Mouse (Mus musculus) liver (tissue): ENCODE measurements at regions not wholly inside any gene's neighbourhood (a gene's known extent, or its start where the extent isn't known, plus 50 kb on each side); places are given as distances from the start of the nearest gene placed in this dataset.

Experiments
- DNase-seq: peaks from one replicate; pipeline ENCODE4 v3.0.0-alpha.2; 2020; ENCODE audit warnings: mixed read lengths

GRCm38 (mm10) chr4:9132356-9132755 is 893.5 kb upstream of the Car8 start:
- no peak for DNase-seq

GRCm38 (mm10) chr4:9131610-9132009 is 892.8 kb upstream of the Car8 start:
- peak; percentile 24 for DNase-seq

- peak; percentile 25 for DNase-seq
Measured at GRCm38 (mm10) chr4:9125236-9125963, 886.6 kb upstream of the Car8 start.

- no peak for DNase-seq
Measured at GRCm38 (mm10) chr4:9124586-9125232, 885.9 kb upstream of the Car8 start.

GRCm38 (mm10) chr4:9124109-9124508 is 885.3 kb upstream of the Car8 start:
- DNase-seq: no peak

GRCm38 (mm10) chr4:9123396-9124031 is 884.7 kb upstream of the Car8 start:
- no peak for DNase-seq

GRCm38 (mm10) chr4:9122639-9123286 is 883.9 kb upstream of the Car8 start:
- no peak for DNase-seq

GRCm38 (mm10) chr4:9116955-9117647 is 878.3 kb upstream of the Car8 start:
- DNase-seq: peak; percentile 45

GRCm38 (mm10) chr4:9115874-9116273 is 877.0 kb upstream of the Car8 start:
- DNase-seq: peak; percentile 41

GRCm38 (mm10) chr4:9113982-9114381 is 875.1 kb upstream of the Car8 start:
- DNase-seq: no peak

- peak; percentile 33 for DNase-seq
Measured at GRCm38 (mm10) chr4:9110355-9110754, 871.5 kb upstream of the Car8 start.

- no peak for DNase-seq
Measured at GRCm38 (mm10) chr4:9107295-9107694, 868.5 kb upstream of the Car8 start.

GRCm38 (mm10) chr4:9106778-9107177 is 867.9 kb upstream of the Car8 start:
- DNase-seq: no peak

GRCm38 (mm10) chr4:9104657-9105056 is 865.8 kb upstream of the Car8 start:
- no peak for DNase-seq

GRCm38 (mm10) chr4:9103958-9104357 is 865.1 kb upstream of the Car8 start:
- DNase-seq: no peak

- peak; percentile 83 for DNase-seq
Measured at GRCm38 (mm10) chr4:9096809-9097700, 858.2 kb upstream of the Car8 start.

GRCm38 (mm10) chr4:9096274-9096673 is 857.4 kb upstream of the Car8 start:
- DNase-seq: no peak

- no peak for DNase-seq
Measured at GRCm38 (mm10) chr4:9095646-9096045, 856.8 kb upstream of the Car8 start.

- DNase-seq: no peak
Measured at GRCm38 (mm10) chr4:9094522-9094921, 855.7 kb upstream of the Car8 start.

- DNase-seq: no peak
Measured at GRCm38 (mm10) chr4:9094076-9094475, 855.2 kb upstream of the Car8 start.

- DNase-seq: no peak
Measured at GRCm38 (mm10) chr4:9083526-9083925, 844.7 kb upstream of the Car8 start.
